Mouse (Mus musculus) stomach, embryonic 15.5 days (tissue): Measurements from ENCODE around the gene Gm9887. TPM values are rescaled to one million over a fixed set of nuclear protein-coding genes. Genes with fewer than 3 reads are reported as not detected.

Experiments used
- ATAC-seq: fragments of 200-750 bp; cut with Nextera tagmentation; 2 replicates; pipeline ENCODE4 v1.8.0; 2017; ENCODE audit warnings: low read depth, moderate number of reproducible peaks, moderate TSS enrichment; ENCODE audit not compliant: insufficient read depth, low FRiP score
- H3K27ac ChIP-seq: fragments of 300-500 bp; sonication (generic); 2 replicates; pipeline ENCODE4 v1.5.1; 2015; ENCODE audit warnings: mild to moderate bottlenecking, inconsistent platforms
- H3K27me3 ChIP-seq: fragments of 300-500 bp; sonication (generic); replicated peaks from 2 replicates; pipeline ENCODE4 v1.6.1; 2015; ENCODE audit warnings: inconsistent platforms
- H3K36me3 ChIP-seq: fragments of 300-500 bp; sonication (generic); 2 replicates; pipeline ENCODE4 v1.6.1; 2015; ENCODE audit warnings: inconsistent platforms
- H3K4me1 ChIP-seq: fragments of 300-500 bp; sonication (generic); 2 replicates; pipeline ENCODE4 v1.6.1; 2015; ENCODE audit warnings: inconsistent platforms
- H3K4me2 ChIP-seq: fragments of 300-500 bp; sonication (generic); 2 replicates; pipeline ENCODE4 v1.6.1; 2015; ENCODE audit warnings: mild to moderate bottlenecking, inconsistent platforms
- H3K4me3 ChIP-seq: fragments of 300-500 bp; sonication (generic); replicated peaks from 2 replicates; pipeline ENCODE4 v1.5.1; 2015; ENCODE audit warnings: inconsistent platforms
- H3K9ac ChIP-seq: fragments of 300-500 bp; sonication (generic); 2 replicates; pipeline ENCODE4 v1.6.1; 2015; ENCODE audit warnings: inconsistent platforms
- H3K9me3 ChIP-seq: fragments of 300-500 bp; sonication (generic); 2 replicates; pipeline ENCODE4 v1.6.1; 2016; ENCODE audit warnings: inconsistent platforms
- WGBS: fragments of 180-500 bp; shearing (Covaris S2); methylation state at CpG from one replicate; pipeline ENCODE4 v1.1.7; 2015; 5-methylcytosine and 5-hydroxymethylcytosine counted together
- polyA plus RNA-seq: library from polyadenylated mRNA; unstranded; fragments of >200 nt; fragmentation: Nextera tagmentation; extraction: Ambion mirVana; gene quantifications from 2 replicates; pipeline ENCODE4 v1.2.1, GENCODE M21; 2015

Gm9887 gene
- polyA plus RNA-seq: 2.3 TPM in 2 replicates

DNA sequence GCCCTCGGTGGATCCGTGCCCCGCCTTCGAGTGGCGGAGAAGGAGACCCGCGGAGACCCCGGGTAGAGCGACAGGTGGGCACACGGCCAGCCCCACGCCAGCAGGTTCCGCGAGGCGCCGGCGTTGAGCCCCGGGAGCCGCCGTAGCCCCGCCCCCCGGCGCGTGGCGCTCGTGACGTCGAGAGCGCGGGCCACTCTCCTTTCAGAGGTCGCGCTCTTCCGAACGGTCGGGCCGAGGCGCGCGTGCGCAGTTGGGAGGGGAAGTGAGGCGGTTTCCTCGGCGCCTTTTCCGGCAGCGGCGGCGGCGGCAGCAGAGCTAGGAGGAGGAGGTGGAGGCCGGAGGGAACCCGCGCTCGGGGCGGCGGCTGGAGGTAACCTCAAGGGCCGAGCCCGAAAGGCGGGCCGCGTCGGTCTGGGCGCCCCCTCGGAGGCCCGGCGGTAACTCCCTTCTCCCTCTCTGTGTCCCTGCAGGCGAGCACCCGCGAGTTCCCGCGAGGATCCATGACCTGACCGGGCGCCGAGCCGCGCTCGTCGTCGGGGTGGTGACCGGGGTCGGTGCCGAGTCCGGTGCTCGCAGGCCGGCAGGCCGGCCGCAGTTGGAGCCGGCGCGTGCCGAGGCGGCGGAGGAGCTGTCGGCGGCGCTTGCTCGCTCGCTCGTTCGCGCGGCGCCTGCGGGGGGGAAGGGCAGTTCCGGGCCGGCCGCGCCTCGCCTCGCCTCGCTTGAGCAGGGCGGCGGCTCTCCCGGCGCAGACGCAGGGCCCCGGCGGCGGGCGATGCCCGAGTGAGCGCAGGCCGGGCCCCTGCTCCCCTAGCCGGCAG, at the start of gene Gm9887, which contains the start of gene Arf6:
Gene Gm9887 (minus strand): TSS at position 605 of the 818 bp plus-strand sequence.
Gene Arf6 (plus strand): TSS at position 297 of the 818 bp plus-strand sequence.
- Histone ChIP-seq H3K9ac (peak within 1 kb of the TSS; percentile 98), H3K36me3 (no peaks in the 10 kb centered on the region), H3K27ac (peak within 1 kb of the TSS; percentile 99), H3K4me3 (peak within 1 kb of the TSS; percentile 100), H3K4me1 (peaks cover 5% of the 10 kb centered on the region; the same call in 1 of the 2 replicates), H3K4me2 (peak within 1 kb of the TSS; percentile 75), H3K9me3 (no peaks in the 10 kb centered on the region), H3K27me3 (no peaks in the 10 kb centered on the region)
- under 1% methylated on average over 113 of the region's 121 CpGs for WGBS
- peak; percentile 90 for ATAC-seq

DNA sequence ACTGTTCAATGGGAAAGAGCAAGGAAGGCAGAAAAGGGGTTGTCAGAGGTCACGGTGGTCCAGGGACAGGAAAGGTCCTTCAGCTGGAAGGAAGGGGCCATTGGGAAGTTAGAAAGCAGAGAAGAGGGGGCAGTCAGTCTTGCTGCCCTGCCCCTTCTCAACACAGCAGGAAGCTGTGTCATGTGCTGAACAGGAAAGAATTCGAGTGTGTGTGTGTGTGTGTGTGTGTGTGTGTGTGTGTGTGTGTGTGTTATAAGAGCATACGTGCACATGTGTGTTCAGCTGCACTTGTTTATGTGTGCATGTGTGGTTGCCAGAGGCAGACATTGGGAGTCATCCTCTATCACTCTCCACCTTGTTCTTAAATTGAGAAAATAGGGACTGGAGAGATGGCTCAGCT, 48.5 kb upstream of the Gm9887 start:
- Histone ChIP-seq H3K4me1 (no peaks in the 10 kb centered on the region; the same call in 1 of the 2 replicates), H3K9ac (no peak overlapping the region), H3K27me3 (no peaks in the 10 kb centered on the region), H3K4me3 (no peak overlapping the region), H3K4me2 (no peak overlapping the region), H3K27ac (no peak overlapping the region), H3K9me3 (no peaks in the 10 kb centered on the region), H3K36me3 (no peaks in the 10 kb centered on the region)
- no peak for ATAC-seq
- 64% methylated on average over 3 of the region's 3 CpGs for WGBS

DNA sequence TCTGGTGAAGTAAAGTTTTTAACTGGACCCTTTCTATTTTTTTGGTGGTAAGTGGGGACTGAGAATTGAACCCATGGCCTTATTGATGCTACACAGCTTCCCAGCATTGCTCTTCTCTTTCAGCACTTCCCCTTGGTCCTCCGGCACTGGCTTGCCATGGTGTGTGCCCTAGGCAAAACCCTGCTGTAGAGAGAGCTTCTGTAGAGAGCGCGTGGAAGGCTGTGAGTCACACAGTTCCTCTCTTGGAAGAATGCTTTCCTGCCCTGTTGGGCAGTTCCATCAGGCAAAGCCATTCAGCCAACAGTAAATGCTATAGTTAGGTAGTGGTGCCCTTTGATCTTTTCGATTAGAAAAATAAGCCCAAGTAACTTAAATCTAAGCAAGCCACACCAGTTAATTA, 47.3 kb upstream of the Gm9887 start:
- no peak overlapping the region for H3K27ac ChIP-seq
- no peak overlapping the region for H3K4me2 ChIP-seq
- no peak overlapping the region for H3K9ac ChIP-seq
- H3K27me3 ChIP-seq: no peaks in the 10 kb centered on the region
- H3K9me3 ChIP-seq: no peaks in the 10 kb centered on the region
- no peaks in the 10 kb centered on the region for H3K36me3 ChIP-seq
- 80% methylated on average over 4 of the region's 4 CpGs for WGBS
- no peaks in the 10 kb centered on the region; the same call in 1 of the 2 replicates for H3K4me1 ChIP-seq
- no peak overlapping the region for H3K4me3 ChIP-seq
- no peak for ATAC-seq

DNA sequence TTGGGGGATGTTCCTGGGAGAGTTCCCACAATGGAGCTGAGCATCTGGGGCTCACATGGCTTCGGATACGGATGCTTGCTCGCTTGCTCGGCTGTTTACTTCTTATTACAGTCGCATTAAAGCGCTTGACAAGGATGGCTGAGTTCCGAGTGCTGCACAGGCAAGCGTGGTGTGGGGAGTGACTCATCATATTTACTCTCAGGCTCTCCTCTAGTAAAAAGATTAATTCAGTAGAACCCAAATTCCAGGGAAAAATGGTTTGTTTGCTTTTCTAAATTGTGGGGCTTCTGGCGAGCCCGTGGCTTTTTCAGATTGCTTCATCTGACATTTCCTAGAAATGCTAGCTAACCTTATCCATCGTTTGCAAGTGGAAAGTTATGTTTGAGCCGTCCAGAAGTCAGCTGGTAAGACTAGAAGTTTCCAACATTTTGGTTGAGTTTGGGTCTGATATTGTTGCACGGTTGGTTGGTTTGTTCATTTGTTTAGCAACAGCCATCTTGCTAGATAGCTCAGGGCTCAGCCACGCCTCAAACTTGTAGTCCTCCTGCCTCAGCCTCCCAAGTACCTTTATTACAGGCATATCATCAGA, 46.9 kb upstream of the Gm9887 start:
- ATAC-seq: no peak
- Histone ChIP-seq H3K27ac (0 out of 2 replicates have a peak overlapping the region, but pooled peaks have one; percentile 5), H3K9me3 (no peaks in the 10 kb centered on the region)

DNA sequence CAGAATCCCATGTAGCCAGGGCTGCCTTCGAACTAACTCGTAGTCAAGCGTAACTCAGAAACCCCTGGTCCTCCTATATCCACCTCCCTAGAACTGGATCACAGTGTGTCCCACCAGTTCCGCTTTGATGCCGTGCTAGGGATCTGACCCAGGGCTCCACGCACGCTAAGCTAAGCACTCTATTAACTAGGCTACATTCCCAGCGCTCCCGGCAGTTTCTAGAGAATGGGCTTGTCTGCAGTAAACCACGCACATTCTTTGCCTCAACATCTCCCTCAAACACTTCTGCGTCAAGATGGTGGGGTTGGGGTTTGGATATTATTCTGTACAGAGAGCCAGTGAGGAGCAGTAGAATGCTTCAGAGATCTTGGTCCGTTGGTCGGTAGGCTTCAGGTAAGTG, 46.3 kb upstream of the Gm9887 start:
- no peak overlapping the region for H3K9ac ChIP-seq
- no peak overlapping the region for H3K4me3 ChIP-seq
- H3K27ac ChIP-seq: no peak overlapping the region
- no peaks in the 10 kb centered on the region; the same call in 1 of the 2 replicates for H3K4me1 ChIP-seq
- H3K27me3 ChIP-seq: no peaks in the 10 kb centered on the region
- H3K36me3 ChIP-seq: no peaks in the 10 kb centered on the region
- no peak overlapping the region for H3K4me2 ChIP-seq
- 88% methylated on average over 13 of the region's 13 CpGs for WGBS
- H3K9me3 ChIP-seq: no peaks in the 10 kb centered on the region
- no peak for ATAC-seq

More for the DNA sequence above, 46.9 kb upstream of the Gm9887 start:
- Histone ChIP-seq H3K36me3 (no peaks in the 10 kb centered on the region), H3K27me3 (no peaks in the 10 kb centered on the region), H3K4me2 (no peak overlapping the region), H3K9ac (no peak overlapping the region), H3K4me1 (no peaks in the 10 kb centered on the region; the same call in 1 of the 2 replicates), H3K4me3 (no peak overlapping the region)
- 59% methylated on average over 14 of the region's 14 CpGs for WGBS

DNA sequence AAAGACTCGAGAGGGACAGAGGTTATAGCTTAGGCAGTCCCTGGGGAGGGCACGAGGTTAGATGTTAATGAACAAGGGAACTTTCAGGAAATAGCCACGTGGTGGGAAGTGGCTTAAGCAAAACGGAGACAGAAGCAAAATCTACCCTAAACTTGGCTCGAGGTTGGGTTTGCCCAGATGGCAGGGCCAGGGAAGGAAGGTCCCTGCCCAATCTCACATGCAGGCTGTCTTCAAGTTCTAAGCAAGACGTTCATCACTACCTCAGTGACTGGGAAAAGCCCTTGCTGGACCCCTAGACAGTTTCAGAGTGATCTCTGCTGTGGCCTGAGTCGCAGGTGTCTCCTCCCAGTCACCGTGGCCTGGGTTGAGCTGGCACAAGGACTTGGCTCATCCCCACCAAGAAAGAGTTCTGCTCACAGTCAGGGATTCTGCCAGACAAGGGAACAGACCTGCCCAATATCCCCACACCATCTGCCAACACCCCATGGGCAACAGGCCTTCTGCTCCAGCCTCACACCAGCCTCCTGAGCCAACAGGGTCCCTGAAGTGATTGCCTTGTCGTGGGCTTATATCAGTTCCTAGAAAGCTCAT, 45.5 kb upstream of the Gm9887 start:
- no peaks in the 10 kb centered on the region for H3K36me3 ChIP-seq
- H3K27me3 ChIP-seq: no peaks in the 10 kb centered on the region
- H3K9me3 ChIP-seq: no peaks in the 10 kb centered on the region
- no peak overlapping the region for H3K4me3 ChIP-seq
- 51% methylated on average over 9 of the region's 9 CpGs for WGBS
- H3K4me2 ChIP-seq: no peak overlapping the region
- no peak overlapping the region for H3K27ac ChIP-seq
- ATAC-seq: no peak
- no peaks in the 10 kb centered on the region for H3K4me1 ChIP-seq
- no peak overlapping the region for H3K9ac ChIP-seq

DNA sequence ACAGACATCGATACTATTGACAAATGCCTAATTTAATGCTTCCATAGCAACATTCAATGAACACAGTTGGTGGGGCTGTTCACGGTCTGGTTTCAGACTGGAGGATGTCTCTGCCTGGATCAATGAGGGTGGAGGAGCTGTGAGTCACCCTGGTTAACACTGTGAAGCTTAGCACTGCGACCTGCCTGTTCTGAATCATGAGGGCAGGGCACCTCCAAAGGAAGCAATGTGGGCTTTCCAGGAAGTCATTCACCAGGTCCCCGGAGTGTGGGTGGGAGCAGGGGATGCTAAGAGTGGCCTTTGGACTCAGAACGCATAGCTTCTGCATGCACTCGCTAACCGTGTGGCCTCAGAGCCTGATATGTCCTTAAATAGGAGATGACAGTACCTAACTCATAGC, 44.5 kb upstream of the Gm9887 start:
- ATAC-seq: peak; percentile 69; the same call in 1 of the 2 replicates

DNA sequence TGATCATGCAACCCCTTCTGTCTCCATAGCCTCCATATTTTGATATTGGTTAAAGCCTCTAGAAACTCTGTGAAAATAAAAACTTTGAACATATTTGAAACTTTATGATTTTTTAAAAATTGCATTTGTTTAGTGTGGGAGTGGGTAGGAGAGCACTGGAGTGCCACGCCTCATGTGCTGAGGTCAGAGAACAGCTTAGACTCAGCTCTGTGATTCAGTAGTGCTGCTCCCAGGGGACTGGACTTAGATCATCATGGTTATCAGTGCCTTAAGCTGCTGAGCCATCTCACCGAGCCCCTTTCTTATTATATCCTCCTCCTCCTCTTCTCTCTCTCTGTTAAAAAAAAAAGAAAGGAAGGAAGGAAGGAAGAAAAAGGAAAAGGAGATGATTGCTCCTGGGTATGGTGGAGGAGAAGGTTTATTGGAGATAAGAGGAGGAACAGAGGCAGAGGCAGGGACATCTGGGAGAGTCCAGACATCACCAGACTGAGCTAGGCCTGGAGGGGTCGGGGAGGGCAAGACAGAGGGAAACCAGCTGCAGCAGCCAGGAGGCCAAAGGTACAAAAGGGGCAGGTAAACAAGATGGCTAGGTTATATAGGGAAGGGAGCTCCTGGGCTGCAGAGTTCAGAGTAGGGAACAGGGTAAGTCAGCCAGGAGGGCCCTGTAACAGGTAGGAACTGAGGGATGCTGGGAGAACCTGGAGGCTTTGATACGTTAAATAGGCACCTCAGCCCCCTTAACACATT, 42.7 kb upstream of the Gm9887 start:
- no peaks in the 10 kb centered on the region for H3K27me3 ChIP-seq
- 70% methylated on average over 4 of the region's 4 CpGs for WGBS
- no peaks in the 10 kb centered on the region for H3K36me3 ChIP-seq

More for the DNA sequence above, 44.5 kb upstream of the Gm9887 start:
- H3K36me3 ChIP-seq: no peaks in the 10 kb centered on the region
- no peaks in the 10 kb centered on the region for H3K27me3 ChIP-seq
- no peak overlapping the region for H3K27ac ChIP-seq
- no peak overlapping the region for H3K4me3 ChIP-seq
- no peaks in the 10 kb centered on the region for H3K9me3 ChIP-seq
- no peak overlapping the region for H3K9ac ChIP-seq
- no peak overlapping the region for H3K4me2 ChIP-seq
- H3K4me1 ChIP-seq: no peaks in the 10 kb centered on the region
- 59% methylated on average over 7 of the region's 7 CpGs for WGBS

DNA sequence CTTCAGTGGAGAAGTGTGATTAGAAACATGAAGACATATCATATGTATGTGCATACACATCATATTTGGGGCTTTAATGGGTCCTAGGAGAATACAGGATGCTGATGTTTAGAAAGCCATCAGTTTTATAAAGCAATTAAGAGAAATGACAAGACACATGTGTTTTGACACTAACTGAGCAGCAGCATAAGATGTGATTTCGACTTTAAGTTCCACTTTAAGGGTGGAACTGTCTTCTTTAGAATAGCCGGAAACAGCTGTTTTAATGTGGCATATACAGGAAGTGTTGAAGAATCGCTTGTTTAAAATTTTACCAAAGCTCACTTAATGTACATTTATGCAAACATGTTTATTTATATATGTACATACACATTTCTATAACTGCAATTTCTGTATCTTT, 41.0 kb upstream of the Gm9887 start:
- WGBS: 48% methylated on average over 3 of the region's 3 CpGs
- ATAC-seq: no peak

More for the DNA sequence above, 42.7 kb upstream of the Gm9887 start:
- H3K4me2 ChIP-seq: no peak overlapping the region
- H3K4me3 ChIP-seq: no peak overlapping the region
- H3K9me3 ChIP-seq: no peaks in the 10 kb centered on the region
- H3K4me1 ChIP-seq: no peaks in the 10 kb centered on the region
- no peak for ATAC-seq
- no peak overlapping the region for H3K27ac ChIP-seq
- no peak overlapping the region for H3K9ac ChIP-seq

DNA sequence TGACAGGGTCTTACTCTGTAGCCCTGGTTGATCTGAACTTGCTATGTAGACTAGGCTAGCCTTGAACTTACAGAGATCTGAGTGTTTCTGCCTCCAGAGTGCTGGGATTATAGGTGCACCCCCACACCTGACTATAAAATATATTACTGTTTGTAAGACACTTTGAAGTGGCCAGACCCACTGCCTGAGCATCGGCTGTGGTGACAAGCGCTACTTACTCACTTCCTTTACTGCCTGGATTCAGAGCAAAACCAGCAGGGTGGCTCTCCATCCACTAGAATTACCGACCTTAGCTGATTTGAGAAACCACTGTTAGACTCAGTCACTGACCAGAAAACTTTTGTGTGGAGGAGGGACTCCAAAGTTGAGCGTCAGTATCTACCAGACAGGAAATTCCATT, 39.7 kb upstream of the Gm9887 start:
- Histone ChIP-seq H3K27ac (no peak overlapping the region), H3K27me3 (no peaks in the 10 kb centered on the region), H3K4me3 (no peak overlapping the region), H3K9me3 (no peaks in the 10 kb centered on the region), H3K36me3 (no peaks in the 10 kb centered on the region), H3K4me2 (no peak overlapping the region), H3K4me1 (no peaks in the 10 kb centered on the region), H3K9ac (no peak overlapping the region)
- ATAC-seq: no peak
- 55% methylated on average over 4 of the region's 4 CpGs for WGBS

More for the DNA sequence above, 41.0 kb upstream of the Gm9887 start:
- no peak overlapping the region for H3K27ac ChIP-seq
- H3K27me3 ChIP-seq: no peaks in the 10 kb centered on the region
- H3K4me1 ChIP-seq: no peaks in the 10 kb centered on the region
- no peak overlapping the region for H3K4me3 ChIP-seq
- no peaks in the 10 kb centered on the region for H3K36me3 ChIP-seq
- no peak overlapping the region for H3K4me2 ChIP-seq
- H3K9ac ChIP-seq: no peak overlapping the region
- H3K9me3 ChIP-seq: no peaks in the 10 kb centered on the region

DNA sequence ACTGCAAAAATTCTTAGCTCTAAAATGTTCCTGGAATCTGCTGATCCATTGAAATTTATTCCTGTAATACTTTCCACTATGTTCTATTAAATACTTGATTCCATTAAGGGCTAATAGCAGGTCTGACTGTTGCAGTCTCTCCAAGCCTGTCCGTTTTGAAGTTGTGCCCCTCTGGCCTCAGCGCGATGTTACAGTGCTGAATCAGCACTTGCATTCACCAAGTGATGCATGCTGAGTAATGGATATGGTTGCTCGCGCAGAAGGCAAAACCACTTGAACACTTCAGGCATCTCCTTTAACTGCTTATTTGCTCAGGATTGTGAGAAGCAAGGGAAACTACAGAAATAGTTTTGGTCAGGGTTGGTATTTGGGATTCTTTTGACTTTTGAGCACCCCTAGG, 38.5 kb upstream of the Gm9887 start:
- H3K4me3 ChIP-seq: no peak overlapping the region
- 60% methylated on average over 5 of the region's 5 CpGs for WGBS

More for the DNA sequence above, 38.5 kb upstream of the Gm9887 start:
- H3K36me3 ChIP-seq: no peaks in the 10 kb centered on the region
- no peaks in the 10 kb centered on the region for H3K27me3 ChIP-seq
- no peak overlapping the region for H3K4me2 ChIP-seq
- H3K4me1 ChIP-seq: no peaks in the 10 kb centered on the region
- no peak overlapping the region for H3K9ac ChIP-seq
- ATAC-seq: no peak
- no peaks in the 10 kb centered on the region for H3K9me3 ChIP-seq
- no peak overlapping the region for H3K27ac ChIP-seq
